Mouse (Mus musculus) ovary, adult 18-20 months (tissue): ENCODE measurements around the gene Olfr78.

ENCODE experiments used
- DNase-seq: peaks from one replicate; pipeline ENCODE4 v3.0.0; 2022; ENCODE audit warnings: low spot score, mixed read lengths

The Olfr78 gene

GRCm38 (mm10) chr7:102759266-102759665 is at the start of gene Olfr78, which contains the start of gene Olfr560:
Olfr78 (minus strand) TSS chr7:102759471.
Olfr560 (minus strand) TSS chr7:102759366.
- no peak for DNase-seq

DNA sequence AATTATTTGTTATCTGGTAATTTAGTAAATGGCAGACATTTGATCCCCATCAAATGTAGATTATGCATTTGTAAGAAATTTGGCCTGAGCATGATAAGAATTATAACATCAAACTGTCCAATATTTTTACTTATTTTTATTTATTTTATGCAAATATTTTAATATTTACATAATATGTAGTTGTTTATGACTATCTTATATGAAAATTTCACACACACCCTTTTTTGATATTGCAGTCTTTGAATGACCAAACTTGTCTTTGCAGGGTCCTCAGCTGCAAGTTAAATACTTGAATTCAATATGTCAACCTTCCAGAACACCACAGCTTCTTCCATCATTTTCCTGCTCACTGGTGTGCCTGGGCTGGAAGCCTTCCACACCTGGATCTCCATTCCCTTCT is 43.9 kb upstream of the Olfr78 start, which contains the start of gene Olfr564:
Gene Olfr564, plus strand, starts transcription at position 301 of the 400 bp plus-strand sequence.
- DNase-seq, result no peak

- DNase-seq, result no peak
Observed at GRCm38 (mm10) chr7:102770921-102771320, 11.7 kb upstream of the Olfr78 start, which contains the start of gene Olfr561. Olfr561 (plus strand) TSS chr7:102771221.

GRCm38 (mm10) chr7:102752086-102752485 is 7.2 kb downstream of the Olfr78 start:
- no peak for DNase-seq

- no peak for DNase-seq
Observed at GRCm38 (mm10) chr7:102737705-102738104, 21.6 kb downstream of the Olfr78 start.

- no peak for DNase-seq
Observed at GRCm38 (mm10) chr7:102733793-102734192, 25.5 kb downstream of the Olfr78 start.

GRCm38 (mm10) chr7:102727391-102727790 is 31.9 kb downstream of the Olfr78 start, which contains the start of gene Olfr559:
Olfr559 (minus strand) TSS chr7:102727491.
- no peak for DNase-seq

GRCm38 (mm10) chr7:102718970-102719369 is 40.3 kb downstream of the Olfr78 start, which contains the start of gene Olfr33:
Olfr33 (minus strand) TSS chr7:102719070.
- no peak for DNase-seq

DNA sequence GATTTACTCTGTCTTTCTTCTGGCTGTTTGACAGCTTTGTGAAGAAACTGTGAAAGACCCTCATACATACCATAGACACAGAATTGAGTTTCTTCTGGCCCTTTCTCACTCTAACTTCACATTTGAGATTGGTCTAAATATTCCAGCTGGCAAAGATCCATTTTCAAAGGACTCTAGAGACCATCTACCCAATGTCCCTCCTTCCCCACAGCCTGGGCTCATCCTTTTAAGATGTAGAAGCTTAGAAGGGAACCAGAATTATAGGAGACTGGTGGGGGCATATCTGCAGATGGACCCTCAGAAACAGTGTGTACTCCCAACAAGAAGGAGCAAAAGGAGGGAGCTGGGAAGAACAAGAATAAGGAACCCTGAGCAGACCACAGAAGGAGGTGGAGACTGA is 57.4 kb downstream of the Olfr78 start, which contains the start of gene Olfr558:
Gene Olfr558, plus strand, starts transcription at position 301 of the 400 bp plus-strand sequence.
- DNase-seq, result no peak

DNA sequence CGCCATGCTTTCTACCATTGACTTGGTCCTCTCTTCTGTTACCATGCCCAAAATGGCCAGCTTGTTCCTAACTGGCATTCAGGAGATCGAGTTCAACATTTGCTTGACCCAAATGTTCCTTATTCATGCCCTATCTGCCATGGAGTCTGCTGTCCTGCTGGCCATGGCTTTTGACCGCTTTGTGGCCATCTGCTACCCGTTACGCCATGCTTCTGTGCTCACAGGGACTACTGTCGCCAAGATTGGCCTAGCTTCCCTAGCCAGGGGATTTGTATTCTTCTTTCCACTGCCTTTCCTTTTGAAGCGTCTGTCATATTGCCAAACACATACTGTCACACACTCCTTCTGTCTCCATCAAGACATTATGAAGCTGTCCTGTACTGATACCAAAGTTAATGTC is 60.8 kb downstream of the Olfr78 start:
- DNase-seq, result no peak

DNA sequence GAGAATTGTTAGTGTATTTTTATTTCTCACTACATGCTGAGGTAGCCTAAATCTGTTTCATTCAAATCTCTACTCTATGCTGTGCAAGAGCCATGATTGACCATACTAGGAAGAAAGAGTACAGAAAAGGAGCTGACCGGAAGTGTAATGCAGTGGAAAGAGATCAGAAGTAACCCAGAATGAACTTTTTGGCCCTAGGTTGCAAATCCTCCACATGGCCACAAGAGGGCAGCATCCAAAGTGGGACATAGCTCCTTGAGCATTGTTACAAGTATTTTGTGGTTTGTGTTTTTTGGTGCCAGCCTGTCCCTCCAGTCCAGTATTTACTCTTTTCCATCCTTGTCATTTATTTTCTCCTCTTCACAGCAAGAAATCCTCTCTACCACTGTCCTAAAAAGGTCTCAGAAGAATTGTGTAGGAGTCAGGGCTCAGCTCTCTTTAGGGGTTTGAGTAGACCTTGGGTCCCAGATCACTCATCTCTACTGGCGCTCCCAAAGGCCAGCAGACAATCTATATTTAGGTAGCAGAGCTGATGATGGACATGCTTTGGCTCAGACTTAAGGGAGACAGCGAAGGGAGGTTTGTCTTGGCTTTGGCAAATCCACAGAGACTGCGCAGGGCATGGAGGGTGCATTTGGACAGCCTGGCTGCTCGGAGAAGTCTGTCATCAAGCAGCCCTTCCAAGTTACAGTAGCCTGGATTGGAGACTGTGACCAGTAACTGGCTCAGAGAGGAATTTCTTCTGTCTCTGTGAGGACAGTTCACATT is 63.7 kb downstream of the Olfr78 start, which contains the start of gene Olfr557:
Gene Olfr557, plus strand, starts transcription at position 553 of the 768 bp plus-strand sequence.
- DNase-seq, result no peak
